Mouse (Mus musculus) hematopoietic stem cell, adult 5-6 weeks (primary cell): ENCODE measurements around the gene Prkce. TPM values are rescaled to one million over a fixed set of nuclear protein-coding genes. Genes with fewer than 3 reads are reported as not detected.

Source experiments
- ATAC-seq, 2 experiments: fragments of 125-278 bp in 1 of 2; replicated peaks in 1 of 2; 2 replicates each; pipeline ENCODE4 v1.8.0; 2016 to 2017; ENCODE audit warnings: inconsistent platforms in 2 of 2, mild to moderate bottlenecking in 2 of 2, moderate number of reproducible peaks in 2 of 2, low read depth in 1 of 2, moderate TSS enrichment in 1 of 2; ENCODE audit not compliant: low FRiP score in 2 of 2, poor library complexity in 2 of 2, severe bottlenecking in 2 of 2, insufficient read depth in 1 of 2, low TSS enrichment in 1 of 2
- total RNA-seq: library from RNA; stranded (forward); fragments of 172-1452, 232-1000 nt; gene quantifications from 2 replicates; pipeline ENCODE4 v1.2.3, GENCODE M21; 2017

Prkce gene
- total RNA-seq, 1 experiment from 2014 or later: 15.4 TPM

DNA sequence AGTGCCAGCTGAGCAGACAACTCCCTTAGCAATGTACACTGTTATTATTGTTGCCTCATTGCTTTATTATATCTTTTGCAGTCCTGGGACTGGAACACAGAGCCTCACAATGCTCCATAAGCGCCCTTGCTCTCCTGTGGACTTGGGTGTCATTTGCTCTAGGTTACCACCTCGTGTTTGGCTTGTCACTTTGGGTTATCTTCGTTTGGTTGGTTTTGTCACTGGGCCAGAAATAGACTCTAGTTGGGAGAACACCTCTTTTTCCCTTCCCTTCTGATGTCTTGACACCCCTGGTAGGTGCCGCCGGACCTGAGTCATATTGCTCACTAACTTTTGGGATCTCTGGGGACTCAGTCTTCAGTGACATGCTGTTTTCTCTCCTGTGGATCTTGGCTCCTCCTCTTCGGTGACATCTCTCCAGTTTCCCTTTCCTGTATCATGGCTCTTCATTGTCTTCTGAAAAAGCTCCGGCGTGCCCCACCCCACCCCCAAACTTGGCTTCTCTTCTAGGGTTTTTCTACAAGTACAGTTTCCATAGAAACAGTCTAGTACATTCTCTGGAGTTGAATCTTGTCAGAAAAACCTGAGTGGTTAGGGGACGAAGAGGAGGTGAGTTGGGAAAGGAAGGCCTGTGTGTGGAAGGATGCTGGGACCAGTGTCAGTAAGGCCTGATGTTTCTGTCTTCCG, 68.6 kb downstream of the Prkce start:
- no peak for ATAC-seq

DNA sequence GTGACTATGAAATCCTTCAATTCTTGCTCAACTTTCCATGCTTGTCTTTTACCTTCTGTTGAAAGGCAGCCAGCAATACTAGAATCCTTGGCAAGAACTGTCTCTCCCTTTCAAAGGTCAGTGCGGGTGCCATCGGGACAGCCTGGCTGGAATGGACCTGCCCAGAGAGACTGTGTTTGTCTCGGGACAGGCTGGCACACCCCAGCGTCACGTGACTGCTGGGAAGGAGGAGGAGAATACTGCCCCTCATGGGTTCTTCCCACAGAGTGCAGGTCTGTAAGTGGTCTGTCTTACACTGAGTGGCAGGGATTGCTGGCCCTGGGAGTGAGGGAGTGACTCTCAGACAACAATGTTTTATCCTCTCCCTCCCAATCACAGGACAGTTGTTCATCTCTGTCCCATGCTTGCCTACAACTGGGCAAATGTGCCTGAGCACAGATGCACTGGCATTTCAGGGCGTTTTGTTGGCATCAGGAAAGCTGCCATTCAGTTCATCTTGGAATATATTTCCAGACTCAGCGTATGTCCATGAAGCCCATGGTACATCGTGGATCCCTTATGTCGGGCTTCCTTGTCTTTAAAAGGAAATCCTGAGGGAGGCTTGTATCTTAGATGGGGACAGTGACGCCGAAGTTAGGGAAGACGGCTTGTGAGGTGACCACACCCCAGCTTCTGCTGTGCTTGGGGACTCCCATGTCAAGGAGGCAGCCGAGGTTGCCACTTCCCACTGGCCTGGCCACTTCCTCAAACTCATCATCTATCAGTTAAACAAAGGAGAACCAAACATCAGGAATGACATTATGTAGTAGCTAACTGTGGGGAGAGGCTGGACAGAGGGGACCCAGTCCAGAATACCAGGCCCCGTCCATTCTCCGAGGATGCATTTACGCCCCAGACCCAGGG, 69.5 kb downstream of the Prkce start:
- peak; percentile 34 to 35; a peak in 1 of 4 replicates for ATAC-seq

DNA sequence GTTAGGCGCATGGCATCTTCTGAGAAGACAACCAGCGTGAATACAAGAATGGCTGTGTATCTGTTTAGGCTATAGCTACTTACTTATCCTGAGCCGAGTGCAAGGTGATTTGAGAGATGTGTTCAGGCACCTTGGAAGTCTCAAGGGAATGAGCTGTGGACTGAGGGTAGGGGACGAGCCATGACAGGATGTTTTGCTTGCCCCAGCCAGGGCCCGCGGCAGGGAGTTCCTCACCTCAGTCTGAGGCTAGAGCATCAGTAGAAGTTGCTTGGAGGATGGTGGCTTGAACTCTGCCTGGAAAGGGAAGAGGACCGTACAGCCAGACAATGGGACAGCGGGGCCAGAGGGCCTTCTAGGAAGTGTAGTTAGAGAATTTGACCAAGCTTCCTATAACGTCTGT, 74.7 kb downstream of the Prkce start:
- ATAC-seq: no peak

DNA sequence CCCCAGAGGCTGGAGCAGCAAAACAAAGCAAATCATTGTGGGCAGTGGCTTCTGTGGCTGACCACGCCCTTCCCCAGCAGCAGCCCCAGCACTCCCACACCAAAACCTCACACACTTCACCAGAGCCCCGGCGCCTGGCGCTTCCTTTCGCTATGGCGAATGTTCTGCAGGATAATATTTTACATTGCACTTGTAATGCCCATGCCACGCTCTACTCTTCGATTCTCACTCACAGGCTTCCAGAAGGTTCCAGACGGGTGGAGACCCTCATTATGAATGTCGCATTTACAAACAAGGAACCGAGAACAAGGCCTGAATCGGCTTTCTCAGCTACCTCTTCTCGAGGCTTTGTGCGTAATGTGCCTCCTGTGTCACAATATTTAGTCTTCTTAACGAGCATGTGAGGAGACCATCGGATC, 75.5 kb downstream of the Prkce start:
- ATAC-seq: peak; percentile 83 to 89

DNA sequence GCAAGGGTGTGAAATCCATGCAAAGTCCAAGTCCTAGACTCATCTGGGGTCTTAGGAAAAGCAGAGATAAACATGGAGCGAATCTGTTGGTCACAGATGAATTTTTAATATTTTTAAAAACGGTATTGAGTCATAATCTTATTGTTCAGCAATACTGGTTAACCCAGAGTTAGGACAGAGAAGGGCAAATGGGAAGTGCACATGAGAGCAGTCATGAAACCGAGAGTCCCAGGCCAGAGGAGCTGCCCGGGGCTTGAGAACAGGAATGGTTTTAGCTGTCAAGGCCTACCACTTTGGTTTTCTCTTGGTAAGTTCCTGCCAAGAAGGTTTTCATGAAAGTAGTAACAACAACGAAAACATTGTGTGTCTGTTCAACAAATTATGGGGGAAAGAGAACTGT, 76.8 kb downstream of the Prkce start:
- ATAC-seq: no peak

DNA sequence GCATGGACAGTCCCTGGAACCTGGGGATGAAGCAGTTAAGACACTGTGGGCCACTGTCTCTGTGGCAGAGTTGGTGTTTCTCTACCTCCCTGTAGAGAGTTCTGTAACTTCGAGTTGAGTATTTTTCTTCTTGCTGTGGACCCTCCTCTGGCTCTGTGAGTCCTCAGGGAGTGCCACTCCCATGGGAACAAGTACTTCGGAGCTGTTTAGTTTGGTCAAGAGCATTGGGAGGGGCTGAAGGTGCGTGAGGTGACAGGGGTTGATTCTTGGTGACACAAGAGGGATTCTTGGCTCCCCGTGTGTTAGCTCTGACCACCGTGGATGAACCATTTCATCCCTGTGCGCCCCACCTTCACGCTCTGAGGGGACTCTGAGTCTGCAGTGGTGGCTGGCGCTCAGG, 81.2 kb downstream of the Prkce start:
- no peak for ATAC-seq

DNA sequence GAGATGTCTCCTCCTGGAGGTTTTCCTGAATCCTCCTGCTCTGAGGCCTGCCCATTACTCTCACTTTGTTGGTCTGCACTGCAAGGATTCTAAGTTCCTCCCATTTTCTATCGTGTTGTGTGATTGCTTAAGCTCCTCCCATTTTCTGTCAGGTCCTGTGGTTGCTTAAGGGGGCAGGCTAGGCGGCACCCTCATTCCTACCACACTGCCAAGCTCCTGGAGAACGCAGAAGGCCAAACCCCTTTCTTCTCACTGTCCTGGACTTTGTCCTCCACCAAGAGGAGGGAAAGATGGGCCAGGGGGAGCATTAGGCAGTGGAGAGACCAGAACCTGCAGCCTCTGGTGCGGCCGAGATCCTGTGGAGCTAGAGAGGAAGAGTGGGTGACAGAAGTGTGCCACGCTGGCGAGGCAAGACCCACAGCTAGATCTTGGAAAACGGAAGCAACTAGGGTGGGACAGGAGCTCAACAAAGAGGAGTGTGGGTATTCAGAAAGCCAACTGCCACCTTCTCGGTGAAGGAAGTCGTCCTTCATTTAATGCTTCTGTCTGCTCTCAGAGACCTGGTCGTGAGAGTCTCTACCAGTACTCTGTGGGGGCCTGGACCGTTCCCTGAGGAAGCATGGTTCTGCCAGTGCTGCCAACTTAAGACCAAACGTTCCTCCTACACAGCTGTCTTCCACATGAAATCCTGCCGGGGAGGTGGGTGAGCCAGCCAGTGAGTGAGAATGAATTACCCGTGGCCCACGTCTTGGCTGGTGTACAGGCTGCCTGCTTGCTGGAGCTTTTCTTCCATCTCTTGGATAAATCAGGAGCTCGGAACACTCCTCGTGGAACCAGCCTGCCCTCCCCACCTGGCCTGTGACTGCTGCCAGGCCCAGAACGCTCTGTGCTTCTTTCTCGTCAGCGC, 82.2 kb downstream of the Prkce start:
- ATAC-seq: peak; percentile 57

DNA sequence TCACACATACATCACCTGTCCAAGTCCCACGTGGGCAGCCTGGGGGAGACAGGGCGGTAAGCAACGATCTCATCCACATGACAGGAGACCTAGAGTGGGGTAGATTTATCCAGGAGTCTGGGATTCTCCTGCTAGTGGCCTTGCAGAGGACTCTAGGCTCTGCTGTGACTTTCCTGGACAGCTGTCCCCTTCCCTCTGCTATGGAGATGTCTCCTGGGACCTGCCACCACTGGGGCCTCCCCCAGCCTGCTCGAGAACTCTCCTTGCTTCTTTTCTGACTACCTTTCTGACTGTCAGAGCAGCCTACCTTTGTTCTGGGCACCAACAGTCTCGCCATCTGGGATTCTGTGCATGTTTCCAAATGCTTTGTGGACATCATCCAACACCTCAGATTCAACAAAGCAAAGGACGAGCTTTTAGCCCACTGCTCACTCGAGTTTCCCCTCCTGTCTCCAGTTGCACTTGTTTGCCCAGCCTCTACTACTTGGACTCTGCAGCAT, 82.9 kb downstream of the Prkce start:
- ATAC-seq: no peak

DNA sequence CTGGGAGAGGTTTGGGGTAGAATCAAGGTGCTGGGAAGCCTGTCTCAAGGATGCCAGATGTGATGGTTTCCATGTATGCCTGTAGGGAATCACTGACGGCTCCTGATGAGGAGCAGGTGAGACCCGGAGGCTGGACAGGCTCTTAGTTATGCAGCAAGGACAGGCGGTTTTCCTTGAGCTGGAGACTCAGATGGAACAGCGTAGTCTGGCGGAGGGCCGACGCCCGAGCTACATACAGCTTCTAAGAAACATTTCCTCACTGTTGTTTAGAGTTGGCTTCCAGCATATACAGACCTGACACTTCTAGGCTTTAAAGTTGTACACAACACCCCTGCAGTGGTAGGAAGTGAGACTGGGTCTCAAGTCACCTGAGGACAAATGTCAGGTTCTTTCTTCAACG, 86.3 kb downstream of the Prkce start:
- no peak for ATAC-seq

DNA sequence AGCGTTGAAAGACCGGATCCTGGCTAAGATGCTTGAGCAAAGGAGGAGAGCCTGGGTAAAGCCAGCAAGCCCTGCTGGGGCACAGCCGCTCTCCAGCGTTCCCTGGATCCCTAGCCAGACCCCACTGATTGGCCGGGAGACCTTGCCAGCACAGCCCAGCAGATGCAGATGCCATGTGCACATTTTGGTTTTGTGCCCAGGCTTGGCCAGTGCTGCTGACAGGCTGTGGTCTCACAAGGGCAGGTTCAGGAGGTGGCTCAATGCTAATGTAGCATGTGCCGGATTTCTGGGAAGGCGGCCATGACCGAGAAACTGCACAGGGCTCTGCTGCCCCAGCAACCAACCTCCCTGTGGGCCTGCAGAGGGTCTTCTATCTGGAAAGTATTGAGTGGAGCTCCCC, 86.7 kb downstream of the Prkce start:
- no peak for ATAC-seq

DNA sequence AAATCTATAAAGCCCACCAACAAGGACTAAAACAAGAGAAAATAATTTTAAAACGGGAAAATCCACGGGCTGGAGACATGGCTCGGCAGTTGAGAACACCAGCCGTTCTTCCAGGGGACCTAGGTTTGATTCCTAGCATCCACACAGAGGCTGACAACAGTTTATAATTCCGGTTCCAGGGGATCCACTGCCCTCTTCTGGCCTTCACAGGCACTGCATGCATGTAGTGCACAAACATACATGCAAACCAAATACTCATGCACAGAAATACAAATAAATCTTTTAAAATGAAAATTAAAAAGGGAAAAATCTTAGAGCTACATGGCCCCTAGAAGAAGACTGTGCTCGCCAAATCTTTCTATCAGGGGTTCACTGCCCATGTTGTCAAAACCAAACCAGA, 87.4 kb downstream of the Prkce start:
- no peak for ATAC-seq

DNA sequence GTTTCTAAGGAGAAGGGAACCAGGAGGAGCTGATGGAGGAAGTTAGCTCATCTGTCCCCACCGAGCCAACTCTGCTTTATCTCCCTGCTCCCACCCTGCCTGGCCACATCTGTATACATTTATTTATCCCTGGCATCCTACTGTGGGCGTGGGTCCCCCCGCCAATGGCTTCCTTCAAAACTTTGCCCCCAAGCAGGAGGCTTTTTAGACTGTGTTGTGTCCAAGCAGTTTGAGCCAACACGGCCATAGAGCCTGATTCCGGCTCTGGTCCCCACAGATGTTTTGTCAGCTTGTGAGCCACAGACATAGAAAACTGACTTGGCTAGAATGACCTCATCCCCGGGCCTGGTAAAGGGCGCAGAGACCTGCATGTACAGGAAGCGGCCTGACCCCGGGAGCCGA, 89.1 kb downstream of the Prkce start:
- ATAC-seq: no peak

DNA sequence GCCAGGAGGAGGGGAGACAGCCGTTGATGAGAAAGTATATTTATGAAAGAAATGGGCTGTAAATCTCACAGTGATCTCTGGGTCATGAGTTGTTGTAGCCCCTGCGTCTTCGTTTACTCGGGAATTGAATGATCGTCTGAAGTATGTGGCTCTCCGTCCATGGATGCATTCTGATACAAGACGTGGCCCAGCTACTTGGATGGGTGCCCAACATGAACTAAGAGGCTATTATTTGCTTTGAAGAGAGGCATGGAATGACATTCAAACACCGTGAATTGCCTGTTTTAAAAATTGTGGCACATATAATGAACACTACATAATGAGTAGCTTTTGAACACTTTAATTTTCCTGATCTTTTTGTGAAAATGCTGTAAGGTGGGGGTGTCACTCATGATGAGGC, 93.5 kb downstream of the Prkce start:
- ATAC-seq: no peak

DNA sequence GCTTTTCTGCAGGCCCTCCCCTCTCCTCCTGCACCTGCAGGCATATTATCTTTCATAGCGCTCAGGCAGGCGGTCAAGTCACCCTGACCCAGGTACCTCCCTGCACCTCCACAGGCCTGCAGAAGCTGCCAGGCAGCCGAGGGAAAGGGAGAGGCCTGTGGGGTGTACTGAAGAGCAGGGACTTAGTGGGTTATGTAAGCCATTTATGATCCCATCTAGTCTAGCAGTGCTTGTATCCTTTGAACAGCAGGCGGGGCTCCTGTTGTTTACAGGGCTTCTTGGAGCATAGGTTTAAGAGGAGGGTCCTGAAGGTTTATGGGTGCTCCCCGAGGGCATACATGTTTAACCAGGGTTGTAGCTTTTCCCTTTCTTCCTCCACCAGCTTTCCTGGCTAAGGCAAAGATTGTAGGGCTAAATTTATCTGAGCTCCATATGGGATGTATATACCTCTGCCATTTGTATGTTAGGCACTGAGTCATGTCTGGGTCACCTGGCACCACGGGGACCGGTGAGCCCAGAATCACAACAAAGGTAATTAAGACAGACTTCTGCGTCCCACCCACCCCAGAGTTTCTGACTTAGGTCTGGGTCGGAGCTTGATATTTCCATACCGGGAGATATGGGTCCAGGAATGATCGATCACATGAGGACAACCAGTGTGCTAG, 96.5 kb downstream of the Prkce start:
- ATAC-seq: no peak

DNA sequence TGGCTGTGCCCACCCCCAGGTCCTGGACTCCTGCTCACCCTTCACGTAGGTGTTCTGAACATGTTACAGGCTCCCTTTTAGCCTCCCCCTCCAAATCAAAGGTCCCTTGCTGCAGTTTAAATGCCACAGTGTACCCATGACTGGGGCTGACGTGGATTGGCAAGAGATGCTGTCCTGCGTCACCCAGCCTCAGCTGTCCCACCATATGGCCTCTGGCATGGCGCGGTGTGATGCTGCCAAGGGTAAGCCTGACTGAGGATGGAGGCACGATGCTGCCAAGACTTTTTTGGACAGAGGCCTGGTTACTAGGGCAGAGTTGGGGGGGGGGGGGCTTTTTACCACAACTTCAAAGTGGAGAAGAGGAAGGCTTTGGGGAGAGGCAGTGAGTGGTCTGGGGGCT, 98.5 kb downstream of the Prkce start:
- no peak for ATAC-seq

DNA sequence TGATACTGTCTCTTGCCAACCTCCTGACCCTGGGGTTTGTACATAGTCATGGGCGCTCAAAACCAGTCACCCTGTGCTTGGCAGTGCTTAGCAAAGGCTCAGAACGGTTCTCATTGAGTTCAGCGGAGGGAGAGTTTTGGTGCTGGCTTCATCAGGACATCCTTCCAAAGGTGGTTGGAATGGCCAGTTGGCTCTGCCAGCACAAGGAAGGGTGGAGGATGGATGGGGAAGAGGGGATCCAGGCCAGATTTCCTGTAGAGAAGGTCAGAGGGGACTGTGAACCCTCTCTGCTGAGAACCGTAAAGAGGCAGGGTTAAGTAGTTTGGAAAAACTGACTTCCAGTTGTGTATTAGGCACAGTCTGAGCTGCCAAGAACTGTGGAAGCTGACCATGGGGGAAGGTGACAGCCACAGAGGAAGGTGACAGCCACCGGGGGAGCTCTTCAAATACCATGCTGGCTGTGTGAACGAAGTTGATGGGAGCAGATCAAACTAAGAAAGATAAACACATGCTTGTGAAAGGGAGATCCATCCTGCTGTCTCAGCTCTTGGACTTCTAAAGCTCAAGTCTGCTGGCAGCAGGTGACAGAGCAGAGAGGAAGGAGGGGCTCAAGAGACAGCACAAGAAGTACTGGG, 99.7 kb downstream of the Prkce start:
- ATAC-seq: no peak

DNA sequence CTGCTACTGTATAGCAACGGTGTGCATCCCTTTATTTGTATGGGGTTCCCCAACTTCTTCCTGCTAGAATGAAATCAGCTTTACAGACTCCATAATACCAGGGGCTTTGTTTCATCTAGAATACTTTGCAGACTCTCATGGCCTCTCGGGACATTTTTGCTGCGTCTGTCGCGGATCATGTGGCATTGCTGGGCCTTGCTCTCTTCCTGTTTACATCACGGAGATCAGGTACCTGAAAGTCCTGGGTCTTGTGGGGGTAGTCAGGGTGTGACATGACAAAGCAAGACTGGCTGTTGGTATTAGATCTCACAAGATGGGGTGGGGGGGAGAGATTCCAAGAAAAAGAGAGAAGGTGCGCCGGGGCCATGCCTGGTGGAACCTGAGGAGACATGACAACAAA, 102.1 kb downstream of the Prkce start:
- no peak for ATAC-seq
